Mouse (Mus musculus) layer of hippocampus, adult 9-11 months (tissue): ENCODE results near the gene Slc4a1ap.
A peak's percentile ranks its signal among the peaks of the same experiment; 100 is the strongest.
"Not testable (repeated sequence)": the region's sequence is repeated elsewhere in the genome, so short reads cannot be mapped to it uniquely, and the experiment has no call there.

Experiments used
- DNase-seq: peaks from one replicate; pipeline ENCODE4 v3.0.0; 2022

Slc4a1ap gene

DNA sequence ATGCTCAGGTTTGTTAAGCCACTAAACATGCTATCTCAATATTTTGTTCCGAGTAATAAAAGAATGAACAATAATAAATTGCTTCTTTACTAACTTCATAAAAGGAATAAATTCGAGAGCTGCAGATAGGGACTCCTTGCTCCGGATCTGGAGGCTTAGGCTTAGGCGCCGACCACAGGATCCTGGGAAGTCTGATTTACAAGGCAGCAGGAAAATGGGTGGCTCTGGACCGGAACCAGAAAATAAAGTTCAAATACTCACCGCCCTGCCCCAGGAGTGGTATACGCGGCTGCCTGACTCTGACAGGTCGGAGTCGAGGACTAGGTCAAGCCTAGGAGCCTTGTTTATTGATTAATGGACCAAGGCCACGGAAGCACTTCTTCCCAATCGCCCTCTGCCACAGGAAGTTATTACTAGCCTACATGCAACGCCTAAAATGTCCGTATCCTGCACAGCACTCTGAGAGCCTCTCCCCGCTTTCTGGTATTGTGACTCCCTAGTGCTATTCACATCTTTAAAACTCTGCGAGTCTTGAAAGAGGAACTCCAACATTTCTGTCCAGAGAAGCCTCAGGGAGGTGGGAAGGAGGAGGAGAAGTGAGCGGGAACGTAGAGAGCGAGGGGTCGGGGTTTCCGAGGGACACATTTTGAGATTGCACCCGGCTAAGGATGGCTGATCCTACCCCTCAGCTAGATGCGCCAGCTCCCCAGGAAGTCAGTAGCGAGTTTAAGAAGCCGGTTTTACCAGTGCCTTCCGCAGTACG is at the start of gene Slc4a1ap:
TSS of gene Slc4a1ap (plus strand) at position 642 of the 763 bp plus-strand sequence.
- peak; percentile 74 for DNase-seq

- peak; percentile 23 for DNase-seq
These were observed 46.3 kb upstream of the Slc4a1ap start for GRCm38 (mm10) chr5:31480536-31480935.

GRCm38 (mm10) chr5:31485440-31485839 is 41.4 kb upstream of the Slc4a1ap start, which contains the start of gene 4930548H24Rik:
4930548H24Rik (plus strand) TSS chr5:31485740.
- no peak for DNase-seq

GRCm38 (mm10) chr5:31487889-31488288 is 38.9 kb upstream of the Slc4a1ap start:
- DNase-seq: no peak

- no peak for DNase-seq
These were observed 37.6 kb upstream of the Slc4a1ap start for GRCm38 (mm10) chr5:31489116-31489769.

GRCm38 (mm10) chr5:31492031-31492430 is 34.8 kb upstream of the Slc4a1ap start:
- no peak for DNase-seq

GRCm38 (mm10) chr5:31494513-31495297 is 32.1 kb upstream of the Slc4a1ap start, which contains the start of gene Gpn1:
Gpn1 (plus strand) TSS chr5:31494741.
- DNase-seq: peak; percentile 92

DNA sequence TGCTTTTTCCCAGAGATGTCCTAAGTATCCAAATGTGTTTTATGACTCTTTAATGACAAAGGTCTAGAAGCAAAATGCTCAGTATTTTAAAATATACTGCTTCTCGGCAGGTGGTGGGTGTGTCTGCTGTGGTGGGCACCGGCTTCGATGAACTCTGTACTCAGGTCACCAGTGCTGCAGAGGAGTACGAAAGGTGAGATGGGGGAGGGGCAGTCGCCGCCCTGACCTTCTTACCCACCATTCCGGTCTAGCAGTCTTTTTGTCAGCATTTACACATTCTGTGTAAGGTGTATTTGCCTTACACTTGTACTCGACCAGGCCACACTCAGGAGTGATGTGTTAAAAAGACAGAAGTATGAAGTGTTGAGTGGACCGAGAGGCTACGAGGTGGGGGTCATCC is 22.0 kb upstream of the Slc4a1ap start:
- DNase-seq: no peak

- peak; percentile 16 for DNase-seq
These were observed 14.3 kb upstream of the Slc4a1ap start for GRCm38 (mm10) chr5:31512481-31512880.

- no peak for DNase-seq
These were observed 6.2 kb upstream of the Slc4a1ap start for GRCm38 (mm10) chr5:31520556-31520955.

DNA sequence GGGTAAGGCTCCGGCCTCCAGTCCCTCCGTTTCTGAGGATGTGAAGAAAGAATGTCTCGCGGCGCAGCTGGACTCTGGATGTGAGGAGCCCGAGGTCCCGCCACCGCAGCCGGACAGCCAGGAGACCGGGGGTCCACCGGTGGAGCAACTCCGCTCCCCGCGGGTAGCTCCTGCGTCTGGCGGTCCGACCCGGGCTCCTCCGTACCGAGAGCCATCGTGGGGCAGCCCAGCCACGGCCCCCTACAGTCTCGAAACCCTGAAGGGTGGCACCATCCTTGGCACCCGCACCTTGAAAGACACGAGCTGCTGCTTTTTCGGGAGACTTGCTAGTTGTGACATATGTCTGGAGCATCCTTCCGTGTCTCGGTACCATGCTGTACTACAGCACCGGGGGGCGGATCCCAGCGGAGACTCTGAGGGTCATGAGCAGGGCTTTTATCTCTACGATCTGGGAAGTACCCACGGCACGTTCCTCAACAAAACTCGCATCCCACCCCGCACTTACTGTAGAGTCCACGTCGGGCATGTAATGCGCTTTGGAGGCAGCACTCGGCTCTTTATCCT is 404 bp downstream of the Slc4a1ap start:
- no peak for DNase-seq

DNA sequence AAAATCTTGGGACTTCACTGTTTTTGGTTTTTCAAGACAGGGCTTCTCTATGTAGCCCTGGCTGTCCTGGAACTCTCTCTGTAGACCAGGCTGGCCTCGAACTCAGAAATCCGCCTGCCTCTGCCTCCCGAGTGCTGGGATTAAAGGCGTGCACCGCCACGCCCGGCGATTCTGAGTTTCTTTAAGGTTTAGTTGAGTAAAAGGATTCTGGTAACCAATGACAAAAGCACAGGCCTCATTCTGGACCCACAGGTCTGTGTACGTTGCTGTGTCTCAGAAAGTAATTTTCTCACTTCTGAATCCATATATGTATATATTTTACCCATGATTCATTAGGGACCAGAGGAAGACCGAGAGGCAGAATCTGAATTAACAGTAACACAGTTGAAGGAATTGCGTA is 912 bp downstream of the Slc4a1ap start, which contains the start of gene Supt7l:
TSS of gene Supt7l (minus strand) at position 101 of the 400 bp plus-strand sequence.
- DNase-seq: not testable (repeated sequence)

DNA sequence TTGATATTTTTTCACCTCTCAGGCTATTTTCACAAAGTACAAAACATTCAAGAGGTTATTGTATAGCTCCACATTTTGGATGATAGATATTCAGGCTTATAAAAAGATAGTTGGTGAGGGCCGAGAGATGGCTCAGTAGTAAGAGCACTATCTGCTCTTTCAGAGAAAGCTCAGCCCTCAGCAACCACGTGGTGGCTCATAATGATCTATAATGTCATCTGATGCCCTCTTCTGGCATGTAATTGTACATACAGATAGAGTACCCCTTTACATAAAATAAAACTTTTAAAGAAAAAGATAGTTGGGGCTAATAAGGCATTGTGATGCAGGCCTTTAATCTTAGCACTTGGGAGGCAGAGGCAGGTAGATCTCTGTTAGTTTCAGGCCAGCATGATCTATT is 1.8 kb downstream of the Slc4a1ap start:
- no peak for DNase-seq

DNA sequence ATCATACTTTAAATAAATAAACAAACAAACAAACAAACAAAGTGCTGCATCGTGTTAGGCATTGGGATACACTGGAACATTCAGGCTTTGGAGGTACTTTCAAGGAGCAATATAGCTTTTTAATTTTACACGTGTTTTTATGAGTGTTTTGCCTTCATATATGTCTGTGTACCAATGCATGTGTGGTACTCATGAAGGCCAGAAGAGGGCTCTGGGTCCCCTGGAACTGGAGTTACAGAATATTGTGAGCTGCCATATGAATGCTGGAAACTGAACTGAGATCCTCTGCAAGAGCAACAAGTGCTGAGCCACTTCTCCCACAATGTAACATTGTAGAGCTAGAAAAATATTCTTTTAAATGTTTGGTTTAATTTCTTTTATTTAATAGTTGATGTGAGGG is 8.4 kb downstream of the Slc4a1ap start:
- no peak for DNase-seq

GRCm38 (mm10) chr5:31559401-31559800 is 32.6 kb downstream of the Slc4a1ap start:
- no peak for DNase-seq

GRCm38 (mm10) chr5:31560352-31560751 is 33.6 kb downstream of the Slc4a1ap start:
- no peak for DNase-seq

DNA sequence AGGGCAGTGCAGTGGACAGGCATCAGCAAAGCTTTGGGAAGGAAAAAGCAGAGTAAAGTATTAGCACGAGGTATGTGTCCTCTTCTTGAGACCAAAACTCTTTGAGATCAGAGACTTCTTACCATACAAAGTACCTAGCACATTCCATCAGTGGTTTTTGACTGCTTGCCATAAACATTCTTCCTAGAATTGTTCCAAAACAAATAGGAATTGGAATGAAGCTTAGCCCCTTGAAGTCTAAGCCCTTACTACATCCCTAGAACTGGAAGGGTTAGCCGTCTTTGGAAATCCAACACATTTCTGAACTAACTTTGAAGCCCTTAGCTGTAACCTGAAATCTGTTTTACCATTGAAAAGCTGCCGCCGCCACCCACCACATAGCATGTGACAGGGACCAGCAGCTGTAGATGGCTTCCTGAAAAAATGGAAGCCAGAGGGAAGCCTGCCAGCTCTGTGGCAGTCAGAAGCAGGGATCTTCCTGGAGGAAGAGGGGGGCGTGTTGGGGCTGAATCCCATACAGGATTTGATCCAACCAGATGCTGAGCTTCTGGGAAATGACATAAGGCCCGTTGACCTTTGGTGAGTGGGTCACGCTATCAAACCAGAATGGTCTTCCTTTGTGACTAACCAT is 35.4 kb downstream of the Slc4a1ap start:
- DNase-seq: peak; percentile 81

DNA sequence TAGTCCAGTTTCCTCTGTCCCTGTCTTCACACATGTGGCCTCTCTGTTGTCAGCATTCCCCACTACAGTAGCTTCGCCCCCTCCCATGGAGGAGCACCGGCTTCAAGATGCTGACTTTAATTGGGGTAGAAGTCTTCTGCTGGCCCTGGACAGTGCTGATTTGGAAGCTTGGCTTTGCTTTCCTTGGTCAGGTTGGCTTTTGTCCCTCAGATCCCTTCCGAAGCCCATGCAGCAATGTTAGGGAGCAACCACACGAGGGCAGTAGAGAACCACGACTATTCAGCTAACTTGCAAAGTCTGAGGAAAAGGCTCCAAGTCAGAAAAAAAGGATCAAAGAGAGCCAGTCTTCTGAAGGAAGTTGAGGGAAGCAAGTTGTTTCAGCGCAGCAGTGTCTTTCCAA is 36.7 kb downstream of the Slc4a1ap start:
- DNase-seq: peak; percentile 55

- no peak for DNase-seq
These were observed 37.1 kb downstream of the Slc4a1ap start for GRCm38 (mm10) chr5:31563905-31564304.

DNA sequence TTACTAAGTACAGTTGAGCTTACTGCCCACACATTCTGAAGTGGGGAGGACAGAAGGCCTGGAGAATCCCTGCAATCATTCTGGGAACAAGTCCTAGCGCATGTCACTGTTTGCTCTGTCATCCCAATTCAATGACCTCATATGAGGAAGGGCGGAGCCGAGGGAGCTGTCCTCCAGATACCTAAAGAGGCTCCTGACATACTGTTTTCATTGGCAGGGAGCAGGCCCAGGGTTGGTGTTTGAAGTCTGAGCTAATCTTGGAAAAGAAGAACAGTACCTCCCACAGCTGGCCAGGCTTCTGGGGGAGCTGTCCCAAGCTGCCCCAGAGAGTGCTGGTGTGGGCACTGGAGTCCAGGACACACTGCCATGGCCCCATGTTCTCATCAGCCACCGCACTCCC is 38.2 kb downstream of the Slc4a1ap start:
- DNase-seq: no peak

DNA sequence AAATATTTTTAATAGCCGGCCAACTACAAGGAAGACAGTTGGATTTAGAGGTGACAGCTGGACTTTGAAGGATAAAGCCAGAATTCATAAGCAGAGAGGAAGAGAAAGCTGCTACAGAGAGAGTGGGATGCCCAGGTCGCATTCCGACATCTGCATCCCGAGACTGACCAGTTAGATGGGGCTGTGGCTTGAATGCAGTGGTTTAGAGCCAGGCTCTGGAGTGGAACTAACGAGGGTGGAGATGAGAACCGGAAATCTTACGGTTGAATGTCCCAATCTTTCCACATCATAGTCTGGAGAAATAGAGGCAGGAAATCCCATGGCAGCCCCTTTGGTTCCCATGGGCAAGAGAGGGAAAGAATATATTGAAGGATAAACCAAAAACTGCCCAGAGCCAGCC is 39.2 kb downstream of the Slc4a1ap start:
- DNase-seq: no peak

DNA sequence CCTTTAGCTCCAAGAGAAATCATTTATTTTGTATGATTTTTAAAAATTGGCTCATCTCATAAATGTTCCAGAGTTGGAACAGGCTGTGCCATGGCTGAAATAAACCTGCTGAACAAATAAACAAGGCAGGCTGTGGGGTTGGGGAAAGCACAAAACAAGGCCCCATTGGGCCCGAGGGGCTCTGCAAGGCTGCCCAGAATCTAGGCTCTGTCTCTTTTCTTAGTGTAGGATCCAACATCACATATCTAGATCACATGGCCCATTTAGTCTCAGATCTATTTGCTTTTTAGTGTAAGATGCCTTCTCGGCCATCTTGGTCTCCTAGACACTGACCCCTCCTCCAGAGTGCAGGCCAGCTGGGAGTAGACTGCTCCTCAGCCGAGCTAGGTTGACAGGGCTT is 39.7 kb downstream of the Slc4a1ap start:
- DNase-seq: no peak
